Mouse (Mus musculus): ENCODE measurements around the gene Trp53tg5. TPM values are rescaled to one million over a fixed set of nuclear protein-coding genes. Genes with fewer than 3 reads are reported as not detected.
A peak's percentile ranks its signal among the peaks of the same experiment; 100 is the strongest.

Trp53tg5 gene
- polyA plus RNA-seq (2012; fragmentation: generic; extraction: Trizol): not detected

GRCm38 (mm10) chr2:164473624-164474023 lies at the start of gene Trp53tg5:
TSS of gene Trp53tg5 (minus strand) at chr2:164473724.
- Histone ChIP-seq H3K27me3 (ENCODE audit: control insufficient read depth, insufficient read depth, insufficient read length) (no peaks in the 10 kb centered on the region), H3K79me2 (ENCODE audit: control insufficient read depth, insufficient read depth) (no peaks in the 10 kb centered on the region), H3K4me2 (ENCODE audit: low read depth) (no peak within 1 kb of the TSS), H3K36me3 (ENCODE audit: control insufficient read depth, insufficient read depth) (no peaks in the 10 kb centered on the region), H3K4me3 (no peak within 1 kb of the TSS), H3ac (ENCODE audit: control insufficient read depth, insufficient read length) (no peak within 1 kb of the TSS)
- TF ChIP-seq MYOD1 (IDR thresholded peaks at IDR 0.05; ENCODE audit: control insufficient read depth in 1 of 3, insufficient read length in 2 of 3, low read depth in 2 of 3) (no peak), TCF12 (IDR thresholded peaks at IDR 0.05; ENCODE audit: insufficient read depth, poor library complexity, severe bottlenecking) (no peak), POLR2AphosphoS2 (IDR thresholded peaks at IDR 0.05; ENCODE audit: insufficient read length, low read depth) (no peak)

- Histone ChIP-seq H3K27me3 (ENCODE audit: control insufficient read depth, insufficient read depth, insufficient read length) (no peaks in the 10 kb centered on the region), H3ac (ENCODE audit: control insufficient read depth, insufficient read length) (no peak overlapping the region), H3K4me2 (ENCODE audit: low read depth) (peak overlapping the region; percentile 61), H3K4me3 (no peak overlapping the region), H3K79me2 (ENCODE audit: control insufficient read depth, insufficient read depth) (no peaks in the 10 kb centered on the region), H3K36me3 (ENCODE audit: control insufficient read depth, insufficient read depth) (no peaks in the 10 kb centered on the region)
- TF ChIP-seq E2F4 (IDR thresholded peaks at IDR 0.05; ENCODE audit: insufficient read depth) (no peak), USF1 (IDR thresholded peaks at IDR 0.05; ENCODE audit: low read depth) (no peak), TCF3 (IDR thresholded peaks at IDR 0.05; ENCODE audit: insufficient read length, low read depth) (no peak), MAX (IDR thresholded peaks at IDR 0.05; ENCODE audit: low read depth) (no peak), MYOG (IDR thresholded peaks at IDR 0.05; ENCODE audit: control insufficient read depth in 1 of 3, insufficient read depth in 1 of 3, insufficient read length in 2 of 3, low read depth in 2 of 3) (no peak), POLR2A (IDR thresholded peaks at IDR 0.05; ENCODE audit: insufficient read length, low read depth) (no peak), POLR2AphosphoS2 (IDR thresholded peaks at IDR 0.05; ENCODE audit: insufficient read length, low read depth) (no peak), SRF (IDR thresholded peaks at IDR 0.05; ENCODE audit: control insufficient read depth, insufficient read length, low read depth) (no peak), TCF12 (IDR thresholded peaks at IDR 0.05; ENCODE audit: insufficient read depth, poor library complexity, severe bottlenecking) (no peak), MYOD1 (IDR thresholded peaks at IDR 0.05; ENCODE audit: control insufficient read depth in 1 of 3, insufficient read length in 2 of 3, low read depth in 2 of 3) (no peak), CEBPB (IDR thresholded peaks at IDR 0.05; ENCODE audit: insufficient read depth, poor library complexity, severe bottlenecking) (no peak), REST (IDR thresholded peaks at IDR 0.05; ENCODE audit: insufficient read depth, insufficient read length) (no peak)
Observed at GRCm38 (mm10) chr2:164522280-164522679, 48.8 kb upstream of the Trp53tg5 start.

- H3ac ChIP-seq (ENCODE audit: control insufficient read depth, insufficient read length): no peak overlapping the region
- TF ChIP-seq MYOG (IDR thresholded peaks at IDR 0.05; ENCODE audit: control insufficient read depth in 1 of 3, insufficient read depth in 1 of 3, insufficient read length in 2 of 3, low read depth in 2 of 3) (peak in 2 of 3 experiments; percentile 35 to 47), REST (IDR thresholded peaks at IDR 0.05; ENCODE audit: insufficient read depth, insufficient read length) (no peak), MAX (IDR thresholded peaks at IDR 0.05; ENCODE audit: low read depth) (no peak), TCF12 (IDR thresholded peaks at IDR 0.05; ENCODE audit: insufficient read depth, poor library complexity, severe bottlenecking) (peak; percentile 39), MYOD1 (IDR thresholded peaks at IDR 0.05; ENCODE audit: control insufficient read depth in 1 of 3, insufficient read length in 2 of 3, low read depth in 2 of 3) (peak; percentile 31 to 68 (median 66)), CEBPB (IDR thresholded peaks at IDR 0.05; ENCODE audit: insufficient read depth, poor library complexity, severe bottlenecking) (peak; percentile 78)
- no peak overlapping the region for H3K4me3 ChIP-seq
- no peaks in the 10 kb centered on the region for H3K79me2 ChIP-seq (ENCODE audit: control insufficient read depth, insufficient read depth)
- no peaks in the 10 kb centered on the region for H3K27me3 ChIP-seq (ENCODE audit: control insufficient read depth, insufficient read depth, insufficient read length)
- no peaks in the 10 kb centered on the region for H3K36me3 ChIP-seq (ENCODE audit: control insufficient read depth, insufficient read depth)
- H3K4me2 ChIP-seq (ENCODE audit: low read depth): peak overlapping the region; percentile 61
Observed at GRCm38 (mm10) chr2:164521841-164522240, 48.3 kb upstream of the Trp53tg5 start.

- Histone ChIP-seq H3K36me3 (ENCODE audit: control insufficient read depth, insufficient read depth) (no peaks in the 10 kb centered on the region), H3K79me2 (ENCODE audit: control insufficient read depth, insufficient read depth) (no peaks in the 10 kb centered on the region), H3K4me3 (no peak overlapping the region), H3K27me3 (ENCODE audit: control insufficient read depth, insufficient read depth, insufficient read length) (no peaks in the 10 kb centered on the region), H3K4me2 (ENCODE audit: low read depth) (peak overlapping the region; percentile 61), H3ac (ENCODE audit: control insufficient read depth, insufficient read length) (no peak overlapping the region)
- TF ChIP-seq USF1 (IDR thresholded peaks at IDR 0.05; ENCODE audit: low read depth) (no peak), MYOD1 (IDR thresholded peaks at IDR 0.05; ENCODE audit: control insufficient read depth in 1 of 3, insufficient read length in 2 of 3, low read depth in 2 of 3) (no peak), MAX (IDR thresholded peaks at IDR 0.05; ENCODE audit: low read depth) (no peak), MYOG (IDR thresholded peaks at IDR 0.05; ENCODE audit: control insufficient read depth in 1 of 3, insufficient read depth in 1 of 3, insufficient read length in 2 of 3, low read depth in 2 of 3) (no peak), REST (IDR thresholded peaks at IDR 0.05; ENCODE audit: insufficient read depth, insufficient read length) (no peak), POLR2A (IDR thresholded peaks at IDR 0.05; ENCODE audit: insufficient read length, low read depth) (no peak), SRF (IDR thresholded peaks at IDR 0.05; ENCODE audit: control insufficient read depth, insufficient read length, low read depth) (no peak), POLR2AphosphoS2 (IDR thresholded peaks at IDR 0.05; ENCODE audit: insufficient read length, low read depth) (no peak), CEBPB (IDR thresholded peaks at IDR 0.05; ENCODE audit: insufficient read depth, poor library complexity, severe bottlenecking) (no peak), E2F4 (IDR thresholded peaks at IDR 0.05; ENCODE audit: insufficient read depth) (no peak)
Observed at GRCm38 (mm10) chr2:164520782-164521181, 47.3 kb upstream of the Trp53tg5 start.

GRCm38 (mm10) chr2:164519171-164519526 lies 45.6 kb upstream of the Trp53tg5 start:
- TF ChIP-seq CEBPB (IDR thresholded peaks at IDR 0.05; ENCODE audit: insufficient read depth, poor library complexity, severe bottlenecking): no peak
- TF ChIP-seq SRF (IDR thresholded peaks at IDR 0.05; ENCODE audit: control insufficient read depth, insufficient read length, low read depth): no peak
- TF ChIP-seq TCF3 (IDR thresholded peaks at IDR 0.05; ENCODE audit: insufficient read length, low read depth): no peak
- TF ChIP-seq TCF12 (IDR thresholded peaks at IDR 0.05; ENCODE audit: insufficient read depth, poor library complexity, severe bottlenecking): no peak
- no peak for TF ChIP-seq POLR2AphosphoS2 (IDR thresholded peaks at IDR 0.05; ENCODE audit: insufficient read length, low read depth)
- no peak for TF ChIP-seq POLR2A (IDR thresholded peaks at IDR 0.05; ENCODE audit: insufficient read length, low read depth)
- no peak for TF ChIP-seq MYOD1 (IDR thresholded peaks at IDR 0.05; ENCODE audit: control insufficient read depth in 1 of 3, insufficient read length in 2 of 3, low read depth in 2 of 3)
- no peak for TF ChIP-seq E2F4 (IDR thresholded peaks at IDR 0.05; ENCODE audit: insufficient read depth)
- no peak for TF ChIP-seq MYOG (IDR thresholded peaks at IDR 0.05; ENCODE audit: control insufficient read depth in 1 of 3, insufficient read depth in 1 of 3, insufficient read length in 2 of 3, low read depth in 2 of 3)
- no peak for TF ChIP-seq USF1 (IDR thresholded peaks at IDR 0.05; ENCODE audit: low read depth)
- peak overlapping the region; percentile 45 for H3K4me2 ChIP-seq (ENCODE audit: low read depth)
- no peaks in the 10 kb centered on the region for H3K79me2 ChIP-seq (ENCODE audit: control insufficient read depth, insufficient read depth)
- H3ac ChIP-seq (ENCODE audit: control insufficient read depth, insufficient read length): no peak overlapping the region
- H3K4me3 ChIP-seq: no peak overlapping the region
- H3K36me3 ChIP-seq (ENCODE audit: control insufficient read depth, insufficient read depth): no peaks in the 10 kb centered on the region
- H3K27me3 ChIP-seq (ENCODE audit: control insufficient read depth, insufficient read depth, insufficient read length): no peaks in the 10 kb centered on the region

Data from myocyte (in vitro differentiated cells).